Mouse (Mus musculus): ENCODE measurements around the gene Btbd9. TPM values are rescaled to one million over a fixed set of nuclear protein-coding genes. Genes with fewer than 3 reads are reported as not detected.

Btbd9 gene
- polyA plus RNA-seq, 1 experiment from 2014 or later, result 135 TPM

DNA sequence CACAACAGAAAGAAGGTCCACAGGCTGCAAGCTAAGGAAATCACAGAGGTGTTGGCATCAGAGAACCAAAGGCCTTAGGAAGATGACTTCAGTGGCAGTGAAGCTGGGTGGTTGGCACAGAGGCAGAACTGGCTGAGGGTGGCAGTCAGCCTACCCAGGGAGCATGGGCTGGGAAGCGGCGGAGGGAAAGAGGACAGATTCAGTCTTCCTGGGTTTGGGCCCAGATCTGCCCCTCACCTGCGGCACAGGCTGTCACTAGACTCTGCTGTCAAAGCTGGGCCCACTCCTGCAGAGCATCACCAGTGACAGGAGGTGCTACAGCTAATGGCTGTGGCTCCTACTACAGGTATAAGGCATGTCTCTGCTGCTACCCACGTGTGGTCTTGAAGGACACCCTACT lies 333.6 kb downstream of the Btbd9 start:
- Histone ChIP-seq H3K9ac (ENCODE audit: low read depth, low read length) (no peak overlapping the region), H3K4me2 (ENCODE audit: low read length) (no peak overlapping the region), H3K27me3 (replicated peaks; ENCODE audit: control insufficient read depth, insufficient read depth, low read length) (no peaks in the 10 kb centered on the region), H3K9me3 (ENCODE audit: control insufficient read depth, low read length) (no peaks in the 10 kb centered on the region), H3K4me1 (ENCODE audit: control insufficient read depth, insufficient read depth, low read depth, low read length) (peaks cover 36% of the 10 kb centered on the region), H3K4me3 (ENCODE audit: low read length) (no peak overlapping the region), H3K36me3 (ENCODE audit: control insufficient read depth, insufficient read depth, low read length) (no peaks in the 10 kb centered on the region), H3K27ac (ENCODE audit: low read depth, low read length) (no peak overlapping the region)
- WGBS, result 78% methylated on average over 4 of the region's 4 CpGs
- ATAC-seq, result no peak

DNA sequence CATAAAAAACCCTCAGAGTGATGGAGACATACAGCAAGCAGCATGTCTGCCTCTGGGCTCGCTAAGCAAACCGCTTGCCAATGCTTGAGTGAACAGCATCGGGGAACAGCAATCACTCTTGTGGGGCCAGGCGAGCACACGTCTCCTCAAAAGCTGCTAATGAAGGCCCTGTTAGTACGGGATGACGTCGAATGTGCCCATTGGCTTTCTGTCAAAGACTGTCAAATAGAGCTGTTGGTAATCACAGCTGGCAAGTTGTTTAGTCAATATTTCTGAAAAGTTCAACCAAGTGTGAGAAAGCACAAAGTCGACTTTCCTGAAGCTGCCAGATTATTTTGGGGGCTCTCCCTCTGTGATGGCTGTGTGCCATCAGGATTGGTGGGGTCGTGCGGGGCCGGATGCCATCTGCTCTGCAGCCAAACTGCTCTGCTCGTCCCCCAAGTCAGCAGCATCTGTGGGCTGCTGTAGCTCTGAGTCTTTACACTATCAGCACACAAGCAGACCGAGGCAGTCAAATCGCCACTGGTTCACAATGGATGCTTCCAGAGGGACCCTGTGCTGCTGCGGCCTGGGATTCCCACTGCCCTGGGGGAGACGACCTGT lies 334.5 kb downstream of the Btbd9 start:
- peak; percentile 53 for ATAC-seq
- WGBS, result 31% methylated on average over 17 of the region's 17 CpGs
- peak overlapping the region; percentile 14; the same call in 1 of the 2 replicates for H3K27ac ChIP-seq (ENCODE audit: low read depth, low read length)

DNA sequence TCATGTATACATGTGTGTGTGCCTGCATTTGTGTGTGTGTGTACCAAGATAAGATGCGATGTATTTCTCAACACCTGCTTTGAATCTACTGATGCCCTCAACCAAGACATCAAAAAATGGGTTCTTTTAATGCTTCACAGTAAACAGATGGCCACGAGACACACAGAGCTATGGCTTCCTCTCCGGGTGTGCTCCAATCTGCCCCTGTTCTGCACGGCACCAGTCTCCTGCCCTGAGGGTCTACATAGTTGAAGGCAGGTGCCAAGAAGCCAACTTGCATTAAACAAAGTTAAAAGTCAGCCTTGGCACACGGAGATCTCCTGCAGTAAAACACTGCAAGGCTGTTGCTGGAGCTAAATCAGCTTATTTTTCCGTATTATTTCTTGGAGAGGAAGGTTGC lies 335.2 kb downstream of the Btbd9 start:
- no peaks in the 10 kb centered on the region for H3K36me3 ChIP-seq (ENCODE audit: control insufficient read depth, insufficient read depth, low read length)
- no peak for ATAC-seq
- no peaks in the 10 kb centered on the region for H3K27me3 ChIP-seq (replicated peaks; ENCODE audit: control insufficient read depth, insufficient read depth, low read length)
- H3K9ac ChIP-seq (ENCODE audit: low read depth, low read length), result no peak overlapping the region
- no peak overlapping the region for H3K4me2 ChIP-seq (ENCODE audit: low read length)
- H3K9me3 ChIP-seq (ENCODE audit: control insufficient read depth, low read length), result no peaks in the 10 kb centered on the region
- peak overlapping the region; percentile 14; the same call in 1 of the 2 replicates for H3K27ac ChIP-seq (ENCODE audit: low read depth, low read length)
- peaks cover 34% of the 10 kb centered on the region for H3K4me1 ChIP-seq (ENCODE audit: control insufficient read depth, insufficient read depth, low read depth, low read length)
- H3K4me3 ChIP-seq (ENCODE audit: low read length), result no peak overlapping the region
- 54% methylated on average over 6 of the region's 6 CpGs for whole genome bisulfite sequencing

More for the DNA sequence above, 334.5 kb downstream of the Btbd9 start:
- Histone ChIP-seq H3K4me2 (ENCODE audit: low read length) (no peak overlapping the region), H3K4me3 (ENCODE audit: low read length) (no peak overlapping the region), H3K9me3 (ENCODE audit: control insufficient read depth, low read length) (no peaks in the 10 kb centered on the region), H3K4me1 (ENCODE audit: control insufficient read depth, insufficient read depth, low read depth, low read length) (peaks cover 33% of the 10 kb centered on the region), H3K36me3 (ENCODE audit: control insufficient read depth, insufficient read depth, low read length) (no peaks in the 10 kb centered on the region), H3K9ac (ENCODE audit: low read depth, low read length) (no peak overlapping the region), H3K27me3 (replicated peaks; ENCODE audit: control insufficient read depth, insufficient read depth, low read length) (no peaks in the 10 kb centered on the region)

DNA sequence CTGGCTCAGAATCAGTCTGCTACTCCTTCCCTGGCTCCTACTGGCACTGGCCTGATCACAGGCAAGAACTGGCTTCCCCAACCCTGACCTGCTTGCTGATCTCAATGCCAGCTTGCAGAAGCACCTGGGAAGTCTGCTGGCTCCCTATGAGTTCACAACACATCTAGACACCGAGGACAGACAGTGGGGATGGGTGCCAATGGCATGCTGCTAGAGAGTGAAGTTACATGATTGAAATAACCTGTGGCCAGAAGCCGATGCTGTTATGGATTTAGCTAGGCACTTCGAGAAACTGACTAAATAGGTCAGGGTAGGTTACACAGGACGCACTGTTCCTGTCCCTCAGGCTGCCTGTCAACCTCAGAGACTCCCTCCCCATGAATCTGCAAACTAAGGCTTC lies 335.6 kb downstream of the Btbd9 start:
- no peak overlapping the region for H3K4me3 ChIP-seq (ENCODE audit: low read length)
- H3K4me1 ChIP-seq (ENCODE audit: control insufficient read depth, insufficient read depth, low read depth, low read length), result peaks cover 31% of the 10 kb centered on the region
- H3K9me3 ChIP-seq (ENCODE audit: control insufficient read depth, low read length), result no peaks in the 10 kb centered on the region
- 62% methylated on average over 4 of the region's 4 CpGs for WGBS
- H3K27ac ChIP-seq (ENCODE audit: low read depth, low read length), result no peak overlapping the region
- H3K4me2 ChIP-seq (ENCODE audit: low read length), result no peak overlapping the region
- no peak for ATAC-seq
- H3K36me3 ChIP-seq (ENCODE audit: control insufficient read depth, insufficient read depth, low read length), result no peaks in the 10 kb centered on the region
- no peak overlapping the region for H3K9ac ChIP-seq (ENCODE audit: low read depth, low read length)
- H3K27me3 ChIP-seq (replicated peaks; ENCODE audit: control insufficient read depth, insufficient read depth, low read length), result no peaks in the 10 kb centered on the region

DNA sequence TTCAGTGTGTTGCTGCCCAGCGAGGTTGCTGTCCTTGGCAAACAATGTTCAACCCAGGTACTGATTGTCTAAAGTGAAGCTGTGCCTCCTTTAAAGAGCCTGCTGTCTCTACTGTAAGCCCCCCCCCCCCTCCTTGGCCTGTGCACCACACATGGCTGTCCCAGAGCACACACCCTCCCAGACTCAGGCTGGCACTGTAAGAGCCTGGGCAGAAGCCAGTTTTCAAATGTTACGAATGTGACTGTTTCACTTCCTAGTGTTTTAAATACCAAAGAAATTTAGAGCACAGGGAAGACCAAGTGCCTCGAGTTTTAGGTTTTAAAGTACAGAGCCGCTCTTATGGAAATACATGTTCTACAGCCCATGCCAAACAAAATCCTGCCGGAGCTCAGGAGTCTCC lies 336.8 kb downstream of the Btbd9 start:
- 77% methylated on average over 5 of the region's 5 CpGs for WGBS
- no peak for ATAC-seq
- Histone ChIP-seq H3K4me3 (ENCODE audit: low read length) (no peak overlapping the region), H3K27ac (ENCODE audit: low read depth, low read length) (no peak overlapping the region), H3K4me2 (ENCODE audit: low read length) (no peak overlapping the region), H3K9ac (ENCODE audit: low read depth, low read length) (no peak overlapping the region), H3K9me3 (ENCODE audit: control insufficient read depth, low read length) (no peaks in the 10 kb centered on the region), H3K36me3 (ENCODE audit: control insufficient read depth, insufficient read depth, low read length) (no peaks in the 10 kb centered on the region), H3K4me1 (ENCODE audit: control insufficient read depth, insufficient read depth, low read depth, low read length) (peaks cover 29% of the 10 kb centered on the region), H3K27me3 (replicated peaks; ENCODE audit: control insufficient read depth, insufficient read depth, low read length) (no peaks in the 10 kb centered on the region)

DNA sequence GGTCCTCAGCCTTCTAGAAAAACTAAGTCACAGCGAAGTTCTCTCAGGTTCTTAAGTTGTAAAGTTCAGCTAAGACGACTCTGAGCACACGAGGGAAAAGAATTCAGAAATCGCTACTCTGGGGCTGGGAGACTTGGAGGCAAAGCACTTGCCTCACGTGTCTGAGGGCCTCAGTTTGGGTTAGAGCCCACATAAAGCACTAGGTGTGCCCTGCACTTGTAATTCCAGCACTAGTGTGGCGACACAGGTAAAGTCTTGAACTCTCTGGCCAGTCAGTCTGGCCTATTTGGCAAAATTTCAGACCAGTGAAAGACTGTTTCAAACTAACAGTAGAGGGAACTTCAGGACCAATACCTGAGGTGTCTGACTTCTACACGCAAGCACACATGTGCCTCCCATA lies 338.7 kb downstream of the Btbd9 start:
- peaks cover 26% of the 10 kb centered on the region for H3K4me1 ChIP-seq (ENCODE audit: control insufficient read depth, insufficient read depth, low read depth, low read length)
- no peaks in the 10 kb centered on the region for H3K9me3 ChIP-seq (ENCODE audit: control insufficient read depth, low read length)

DNA sequence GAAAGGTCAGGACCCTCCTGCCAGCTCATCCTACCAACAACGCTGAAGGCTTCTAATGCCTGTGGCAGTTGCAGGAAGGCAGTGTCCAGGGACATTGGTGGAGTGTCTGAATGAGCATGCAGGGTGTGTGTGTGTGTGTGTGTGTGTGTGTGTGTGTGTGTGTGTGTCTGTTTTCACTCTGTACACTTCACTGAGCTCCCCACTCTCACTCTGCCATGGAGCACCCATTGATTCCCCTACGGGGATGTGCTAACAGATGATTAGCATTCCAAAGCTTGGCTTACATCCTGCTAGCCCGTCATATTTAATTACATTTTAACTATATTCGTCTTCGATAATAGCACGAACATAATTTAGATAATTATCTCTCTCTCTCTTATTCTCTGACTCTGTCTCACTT lies 339.7 kb downstream of the Btbd9 start:
- Histone ChIP-seq H3K27ac (ENCODE audit: low read depth, low read length) (no peak overlapping the region), H3K4me1 (ENCODE audit: control insufficient read depth, insufficient read depth, low read depth, low read length) (peaks cover 22% of the 10 kb centered on the region), H3K27me3 (replicated peaks; ENCODE audit: control insufficient read depth, insufficient read depth, low read length) (no peaks in the 10 kb centered on the region), H3K9me3 (ENCODE audit: control insufficient read depth, low read length) (no peaks in the 10 kb centered on the region), H3K36me3 (ENCODE audit: control insufficient read depth, insufficient read depth, low read length) (no peaks in the 10 kb centered on the region), H3K4me2 (ENCODE audit: low read length) (no peak overlapping the region), H3K4me3 (ENCODE audit: low read length) (no peak overlapping the region), H3K9ac (ENCODE audit: low read depth, low read length) (no peak overlapping the region)
- ATAC-seq, result 0 out of 2 replicates have a peak, but pooled peaks have one; percentile 34
- WGBS, result 41% methylated on average over 6 of the region's 6 CpGs

More for the DNA sequence above, 338.7 kb downstream of the Btbd9 start:
- Histone ChIP-seq H3K4me2 (ENCODE audit: low read length) (no peak overlapping the region), H3K36me3 (ENCODE audit: control insufficient read depth, insufficient read depth, low read length) (no peaks in the 10 kb centered on the region), H3K4me3 (ENCODE audit: low read length) (no peak overlapping the region), H3K27ac (ENCODE audit: low read depth, low read length) (no peak overlapping the region), H3K9ac (ENCODE audit: low read depth, low read length) (no peak overlapping the region), H3K27me3 (replicated peaks; ENCODE audit: control insufficient read depth, insufficient read depth, low read length) (no peaks in the 10 kb centered on the region)
- 94% methylated on average over 7 of the region's 7 CpGs for WGBS
- no peak for ATAC-seq

DNA sequence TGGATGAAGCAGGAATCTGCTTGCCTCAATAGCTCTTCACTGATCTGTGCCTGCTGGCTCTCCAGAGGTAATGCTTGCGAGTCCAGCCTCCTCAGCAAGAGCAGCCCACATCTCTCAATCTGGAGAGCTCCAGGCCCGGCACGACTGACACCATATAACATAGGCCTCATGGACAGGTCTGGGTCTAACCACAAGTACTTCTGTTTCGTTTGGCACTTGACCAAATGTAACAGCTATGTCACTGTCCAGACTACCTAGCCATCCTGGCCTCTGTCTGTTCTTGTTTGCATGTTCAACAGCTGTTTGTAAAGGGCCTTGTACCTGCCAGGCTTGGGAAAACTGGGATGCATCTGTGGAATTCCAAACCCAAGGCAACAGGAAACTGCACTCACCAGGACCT lies 340.9 kb downstream of the Btbd9 start:
- H3K4me1 ChIP-seq (ENCODE audit: control insufficient read depth, insufficient read depth, low read depth, low read length), result peaks cover 16% of the 10 kb centered on the region
- H3K4me3 ChIP-seq (ENCODE audit: low read length), result no peak overlapping the region
- ATAC-seq, result no peak
- H3K9me3 ChIP-seq (ENCODE audit: control insufficient read depth, low read length), result no peaks in the 10 kb centered on the region
- no peaks in the 10 kb centered on the region for H3K27me3 ChIP-seq (replicated peaks; ENCODE audit: control insufficient read depth, insufficient read depth, low read length)
- peak overlapping the region; percentile 15; the same call in 1 of the 2 replicates for H3K27ac ChIP-seq (ENCODE audit: low read depth, low read length)
- H3K9ac ChIP-seq (ENCODE audit: low read depth, low read length), result no peak overlapping the region
- H3K36me3 ChIP-seq (ENCODE audit: control insufficient read depth, insufficient read depth, low read length), result no peaks in the 10 kb centered on the region
- H3K4me2 ChIP-seq (ENCODE audit: low read length), result no peak overlapping the region
- WGBS, result 79% methylated on average over 4 of the region's 4 CpGs

DNA sequence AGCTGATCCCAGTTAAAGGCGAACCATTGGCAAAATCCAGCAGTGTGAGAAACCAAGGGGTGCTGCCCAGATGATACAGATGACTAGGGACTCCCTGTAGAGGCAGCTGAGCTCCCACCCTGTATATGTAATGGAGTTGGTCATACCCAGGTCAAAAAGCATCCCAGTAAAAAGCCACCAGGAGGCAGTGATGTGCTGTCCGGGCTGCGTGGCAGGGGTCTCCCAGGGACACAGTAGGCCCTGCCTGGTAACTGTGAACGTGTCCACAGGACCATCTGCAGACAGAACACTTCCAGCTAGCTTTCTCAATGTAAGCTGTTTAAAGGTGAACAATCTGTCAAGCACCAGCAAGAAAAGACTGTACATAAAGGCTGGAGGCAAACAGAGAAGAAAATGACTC lies 343.6 kb downstream of the Btbd9 start:
- Histone ChIP-seq H3K27me3 (replicated peaks; ENCODE audit: control insufficient read depth, insufficient read depth, low read length) (no peaks in the 10 kb centered on the region), H3K4me1 (ENCODE audit: control insufficient read depth, insufficient read depth, low read depth, low read length) (peaks cover 27% of the 10 kb centered on the region), H3K36me3 (ENCODE audit: control insufficient read depth, insufficient read depth, low read length) (no peaks in the 10 kb centered on the region), H3K9me3 (ENCODE audit: control insufficient read depth, low read length) (no peaks in the 10 kb centered on the region), H3K27ac (ENCODE audit: low read depth, low read length) (no peak overlapping the region), H3K4me2 (ENCODE audit: low read length) (no peak overlapping the region), H3K4me3 (ENCODE audit: low read length) (no peak overlapping the region), H3K9ac (ENCODE audit: low read depth, low read length) (no peak overlapping the region)
- no peak for ATAC-seq
- 38% methylated on average over 4 of the region's 4 CpGs for WGBS
